Mouse (Mus musculus): Measurements from ENCODE around the gene Adarb2.

The Adarb2 gene

GRCm38 (mm10) chr13:8487756-8488434 lies 285.2 kb downstream of the Adarb2 start:
- DNase-seq (ENCODE audit: low spot score) = no peak

DNA sequence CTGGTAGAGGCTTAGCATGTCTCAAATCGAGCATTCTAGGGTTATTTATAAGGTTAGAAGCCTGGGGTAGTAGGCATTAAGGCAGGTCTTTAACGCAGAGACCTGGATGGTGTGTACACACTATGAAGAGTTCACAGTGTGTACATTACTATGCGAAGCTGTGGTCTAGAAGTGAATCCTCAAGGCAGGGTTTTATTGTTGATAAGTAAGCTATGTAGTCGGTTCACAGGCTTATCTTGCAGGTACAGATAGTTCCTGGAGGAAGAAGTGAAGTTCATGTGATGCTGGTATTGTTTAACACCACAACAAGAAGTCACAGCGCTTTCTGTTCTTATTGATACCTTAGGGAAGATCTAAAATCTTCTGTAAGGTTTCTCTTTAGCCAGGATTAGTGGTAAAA lies 290.7 kb downstream of the Adarb2 start:
- DNase-seq (ENCODE audit: low spot score) = no peak

- no peak for DNase-seq (ENCODE audit: low spot score)
These were observed 296.9 kb downstream of the Adarb2 start for GRCm38 (mm10) chr13:8499551-8499950.

- no peak for DNase-seq (ENCODE audit: low spot score)
These were observed 308.6 kb downstream of the Adarb2 start for GRCm38 (mm10) chr13:8511069-8511817.

DNA sequence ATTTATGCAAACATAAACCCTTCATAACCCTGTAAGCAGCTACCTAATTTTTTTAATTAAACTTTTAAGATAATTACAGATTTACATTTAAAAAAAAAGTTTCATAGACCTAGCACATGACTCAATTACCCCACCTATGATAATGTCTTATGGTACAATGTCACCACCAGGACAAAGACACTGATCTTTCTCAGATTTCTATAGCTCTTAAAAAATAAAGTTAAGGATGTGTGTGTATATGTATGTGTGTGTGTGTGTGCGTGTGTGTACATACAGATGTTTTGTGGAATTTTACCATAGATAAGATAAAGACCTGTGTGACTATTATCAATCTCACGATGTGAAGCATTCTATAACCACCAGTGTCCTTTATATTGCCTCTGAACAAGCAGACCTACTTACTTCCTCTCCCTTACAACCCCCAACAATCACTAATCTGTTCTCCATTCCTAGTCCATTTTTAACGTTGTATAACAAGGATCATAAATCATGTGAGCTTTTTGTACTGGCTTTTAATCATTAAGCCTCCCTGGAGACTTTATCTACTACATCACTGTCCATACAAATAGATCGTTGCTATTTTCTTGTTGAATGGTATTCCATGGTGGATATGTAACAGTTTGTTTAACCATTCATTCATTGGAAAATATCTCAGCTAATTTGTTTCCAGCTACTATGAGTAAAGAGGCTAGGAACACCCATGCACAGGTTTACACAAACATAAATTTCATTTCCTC lies 313.5 kb downstream of the Adarb2 start:
- no peak for DNase-seq (ENCODE audit: low spot score)

GRCm38 (mm10) chr13:8519204-8519603 lies 316.5 kb downstream of the Adarb2 start:
- DNase-seq (ENCODE audit: low spot score) = no peak

DNA sequence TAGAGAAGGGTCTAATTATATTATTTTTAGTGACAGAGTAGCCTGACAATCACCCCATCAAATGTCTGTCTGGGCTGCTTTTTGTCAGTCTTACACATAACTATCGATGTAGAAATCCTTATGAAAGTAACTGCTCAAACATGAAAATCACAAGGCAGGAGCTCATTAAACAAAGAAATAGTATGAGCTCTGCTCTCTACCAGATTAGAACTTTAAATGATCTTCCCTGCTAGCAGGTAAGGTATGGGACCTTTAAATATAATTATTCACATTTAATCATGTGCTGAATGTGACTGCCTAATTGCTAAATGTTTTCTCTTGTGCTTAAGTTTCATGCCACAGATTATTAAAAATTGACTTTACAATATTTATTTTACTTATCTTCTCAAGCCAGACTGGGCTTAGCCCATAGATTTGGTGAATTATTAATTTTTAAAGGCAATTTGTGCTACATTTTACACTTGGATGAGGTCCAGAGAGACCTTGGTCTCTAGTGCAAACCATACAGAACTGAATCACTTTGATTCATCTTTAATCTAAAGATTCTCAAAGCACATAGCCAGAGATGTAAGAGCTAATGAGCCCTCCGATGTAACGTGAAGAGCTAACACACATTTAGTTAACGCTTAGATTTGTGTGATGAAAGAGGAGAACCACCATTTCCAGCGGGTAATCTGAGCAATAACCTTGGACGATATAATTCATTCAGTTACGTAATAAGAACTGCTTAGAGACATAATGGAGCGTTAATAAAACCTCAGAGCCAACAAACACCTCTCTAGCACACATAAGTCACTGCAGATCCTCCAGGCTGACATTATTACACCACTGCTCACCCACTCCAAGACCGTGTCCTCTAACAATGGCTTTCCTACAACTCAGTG lies 323.3 kb downstream of the Adarb2 start:
- no peak for DNase-seq (ENCODE audit: low spot score)

GRCm38 (mm10) chr13:8534265-8535113 lies 331.8 kb downstream of the Adarb2 start:
- DNase-seq (ENCODE audit: low spot score) = no peak

DNA sequence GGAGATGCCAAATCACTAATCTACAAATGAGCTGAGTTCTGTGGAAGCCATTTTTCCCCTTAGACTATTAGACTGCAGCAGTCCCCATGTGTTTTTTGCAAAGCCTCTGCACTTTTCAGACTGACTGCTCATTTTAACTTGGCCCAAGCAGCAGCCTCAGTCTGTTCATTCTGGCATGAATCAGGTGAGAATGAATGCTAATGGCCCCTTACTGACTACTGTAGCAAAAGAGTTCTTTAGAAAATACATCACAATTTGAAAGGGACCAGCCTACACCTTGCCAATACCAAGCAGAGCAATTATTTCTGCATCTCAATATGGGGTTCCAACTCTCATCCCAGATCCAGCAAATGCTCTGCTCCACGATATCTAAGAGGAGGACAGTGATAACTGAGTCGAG lies 335.8 kb downstream of the Adarb2 start:
- DNase-seq (ENCODE audit: low spot score) = no peak

GRCm38 (mm10) chr13:8538896-8539295 lies 336.2 kb downstream of the Adarb2 start:
- DNase-seq (ENCODE audit: low spot score) = no peak

GRCm38 (mm10) chr13:8542684-8543083 lies 340.0 kb downstream of the Adarb2 start:
- no peak for DNase-seq (ENCODE audit: low spot score)

DNA sequence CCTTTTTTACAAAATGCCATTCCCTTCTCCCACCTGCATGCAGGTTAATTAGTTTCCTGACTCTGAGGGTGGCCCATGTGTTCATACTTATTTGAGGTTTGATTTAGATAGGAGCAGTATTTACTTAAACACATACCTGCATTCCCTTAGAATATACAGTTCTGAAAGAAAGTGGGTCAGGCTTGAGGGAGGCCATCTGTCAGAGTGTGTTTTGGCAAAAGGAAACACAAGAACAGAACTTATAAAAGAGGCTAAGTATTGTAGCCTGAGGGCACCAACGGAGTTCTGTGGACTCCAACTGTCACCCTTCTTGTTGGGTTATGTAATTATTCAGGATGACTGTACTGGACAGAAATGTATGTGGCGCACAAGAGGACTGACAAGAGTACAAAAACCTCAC lies 349.6 kb downstream of the Adarb2 start:
- no peak for DNase-seq (ENCODE audit: low spot score)

DNA sequence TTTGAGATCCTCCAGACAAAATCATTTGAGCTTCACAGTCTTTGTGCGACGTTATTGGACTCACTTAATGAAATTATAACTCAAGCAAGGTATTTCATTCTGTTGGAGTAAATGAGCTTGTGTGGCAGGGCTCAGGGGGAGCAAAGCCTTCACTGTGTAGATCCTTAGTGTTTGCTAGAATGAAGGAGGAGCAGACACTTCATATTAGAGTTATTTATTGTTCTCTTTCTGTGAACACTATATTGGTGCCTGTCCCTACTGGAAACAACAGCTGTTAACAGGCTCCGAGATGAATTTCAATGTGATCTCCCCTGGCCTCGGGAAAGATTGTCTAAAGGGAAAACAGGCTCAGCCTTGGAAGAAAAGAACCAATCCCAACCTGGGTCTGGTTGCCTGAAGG lies 355.1 kb downstream of the Adarb2 start:
- no peak for DNase-seq (ENCODE audit: low spot score)

GRCm38 (mm10) chr13:8560485-8560884 lies 357.8 kb downstream of the Adarb2 start:
- no peak for DNase-seq (ENCODE audit: low spot score)

GRCm38 (mm10) chr13:8563161-8563560 lies 360.5 kb downstream of the Adarb2 start:
- no peak for DNase-seq (ENCODE audit: low spot score)

DNA sequence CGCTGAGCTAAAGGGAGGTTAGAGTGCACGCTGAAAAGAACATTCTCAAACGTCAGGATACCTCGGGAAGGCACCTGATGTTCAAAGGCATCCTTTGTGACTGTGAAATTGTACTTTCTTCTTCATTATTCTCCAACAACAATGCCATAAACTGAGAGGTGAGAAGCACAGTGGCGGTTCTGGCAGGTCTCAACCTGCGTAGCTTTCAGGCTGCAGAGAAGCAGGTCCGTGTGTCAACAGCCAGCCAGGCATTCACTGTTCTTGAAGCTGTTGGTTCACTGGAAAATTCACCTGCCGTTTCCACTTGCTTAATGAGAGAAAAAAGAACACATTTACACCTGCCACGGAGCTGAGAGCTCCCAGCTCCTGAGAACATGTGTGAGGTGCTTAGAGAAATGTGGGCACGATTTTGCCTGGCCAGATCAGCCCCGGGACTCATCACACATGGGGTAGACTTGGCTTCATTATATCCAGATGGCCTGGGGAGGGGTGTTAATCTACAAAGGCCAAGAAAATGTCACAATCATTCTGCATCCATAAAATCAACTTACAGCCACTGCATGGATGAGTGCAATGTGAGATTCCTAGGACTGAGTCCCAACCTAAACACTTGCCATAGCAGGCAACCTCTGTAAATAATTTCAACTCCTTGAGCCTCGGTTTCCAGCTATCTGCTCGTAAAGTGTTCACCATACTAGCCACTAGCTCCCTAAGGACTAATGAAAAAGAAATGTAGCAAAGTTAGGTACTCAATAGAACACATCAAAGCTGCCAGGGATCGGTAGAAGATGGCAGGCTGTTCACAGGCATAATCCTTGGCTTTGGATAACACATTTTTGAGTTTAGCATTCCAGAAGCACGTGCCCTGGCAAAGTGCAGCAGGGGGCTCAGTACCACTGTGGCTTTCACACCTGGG lies 364.7 kb downstream of the Adarb2 start:
- DNase-seq (ENCODE audit: low spot score) = no peak

DNA sequence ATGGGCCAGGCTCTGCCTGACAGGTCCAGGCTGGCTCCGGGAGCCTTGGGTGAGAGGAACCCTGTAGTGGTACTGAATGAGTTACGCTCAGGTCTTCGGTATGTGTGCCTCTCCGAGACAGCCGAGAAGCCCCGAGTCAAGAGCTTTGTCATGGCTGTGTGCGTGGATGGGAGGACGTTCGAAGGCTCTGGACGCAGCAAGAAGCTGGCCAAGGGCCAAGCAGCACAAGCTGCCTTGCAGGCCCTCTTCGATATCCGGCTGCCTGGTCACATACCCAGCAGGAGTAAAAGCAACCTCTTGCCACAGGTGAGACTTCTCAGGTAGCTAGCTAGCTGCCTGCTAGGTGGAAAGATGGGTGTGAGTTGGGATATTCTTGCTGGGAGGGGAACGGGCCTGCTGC lies 367.6 kb downstream of the Adarb2 start:
- DNase-seq (ENCODE audit: low spot score) = no peak

DNA sequence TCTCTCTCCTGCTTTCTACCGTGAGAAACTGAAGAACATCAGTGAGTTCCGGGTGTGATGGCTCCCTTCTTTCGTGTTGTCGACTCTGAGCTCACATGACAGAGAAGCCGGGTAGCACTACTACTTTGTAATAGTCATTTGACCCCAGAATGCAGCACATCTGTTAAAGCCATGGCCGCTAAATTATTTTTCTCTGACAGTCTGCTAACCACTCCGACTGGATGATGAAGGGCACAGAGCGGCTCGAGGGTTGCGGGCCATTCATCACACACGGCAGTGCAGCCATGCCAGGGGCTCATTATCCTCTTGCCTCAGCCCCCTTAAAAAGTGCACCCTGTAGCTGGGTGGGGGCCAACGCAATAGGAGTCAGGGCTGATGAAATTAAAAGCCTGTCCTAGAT lies 371.2 kb downstream of the Adarb2 start:
- no peak for DNase-seq (ENCODE audit: low spot score)

DNA sequence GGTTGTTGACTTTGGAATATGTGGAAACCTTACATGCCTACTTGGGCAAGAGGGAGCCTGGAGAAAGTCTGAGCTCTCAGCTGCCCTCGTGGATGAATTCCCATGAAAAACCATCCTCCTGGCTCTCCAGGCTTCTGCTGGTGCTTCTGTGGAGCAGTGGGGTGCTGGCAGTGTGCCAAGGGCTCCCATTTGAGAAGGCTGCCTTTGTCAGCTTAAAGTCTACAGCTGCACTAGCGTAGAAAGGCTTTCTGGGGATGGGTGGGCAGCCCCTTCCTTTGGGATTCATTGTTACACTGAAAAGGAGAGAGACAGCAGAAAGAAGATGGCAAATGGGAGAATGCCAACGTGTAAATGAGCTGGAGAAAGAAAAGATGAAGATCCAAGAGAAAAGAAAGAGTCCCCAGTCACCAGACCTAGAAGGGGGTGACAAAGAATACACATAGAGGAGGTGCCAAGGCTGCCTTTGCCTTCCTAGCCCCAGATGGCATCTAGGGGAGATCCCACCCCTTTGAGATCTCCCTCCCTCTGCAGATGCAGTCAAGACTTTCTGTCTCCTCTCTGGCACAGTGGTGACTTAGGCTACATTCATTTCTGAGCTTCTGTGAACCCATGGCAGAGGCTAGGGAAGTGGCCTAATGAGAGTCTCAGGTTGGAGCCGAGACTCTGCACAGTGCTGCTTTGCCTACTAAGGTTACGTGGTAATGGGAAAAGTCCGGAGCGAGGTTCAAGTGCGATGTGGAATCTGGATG lies 381.8 kb downstream of the Adarb2 start:
- DNase-seq (ENCODE audit: low spot score) = no peak

All from urinary bladder, postnatal 10 days (tissue).